Mouse (Mus musculus) hematopoietic stem cell, adult 5-6 weeks (primary cell): Measurements from ENCODE around the gene Steap2. TPM values are rescaled to one million over a fixed set of nuclear protein-coding genes. Genes with fewer than 3 reads are reported as not detected.
A peak's percentile ranks its signal among the peaks of the same experiment; 100 is the strongest.

Experiments used
- ATAC-seq, 2 experiments: fragments of 125-278 bp in 1 of 2; replicated peaks in 1 of 2; 2 replicates each; pipeline ENCODE4 v1.8.0; 2016 to 2017; ENCODE audit warnings: inconsistent platforms in 2 of 2, mild to moderate bottlenecking in 2 of 2, moderate number of reproducible peaks in 2 of 2, low read depth in 1 of 2, moderate TSS enrichment in 1 of 2; ENCODE audit not compliant: low FRiP score in 2 of 2, poor library complexity in 2 of 2, severe bottlenecking in 2 of 2, insufficient read depth in 1 of 2, low TSS enrichment in 1 of 2
- total RNA-seq: library from RNA; stranded (forward); fragments of 172-1452, 232-1000 nt; gene quantifications from 2 replicates; pipeline ENCODE4 v1.2.3, GENCODE M21; 2017

Gene Steap2
- not detected in 2 replicates for total RNA-seq

- peak; percentile 39 to 67 for ATAC-seq
These were observed at the start of gene Steap2 for GRCm38 (mm10) chr5:5693956-5694653. Gene Steap2, minus strand, starts transcription at chr5:5694578.

- ATAC-seq, result no peak
These were observed 40.1 kb upstream of the Steap2 start for GRCm38 (mm10) chr5:5734445-5734844.

- no peak for ATAC-seq
These were observed 38.5 kb upstream of the Steap2 start for GRCm38 (mm10) chr5:5732858-5733257.

- ATAC-seq, result no peak
These were observed 37.8 kb upstream of the Steap2 start for GRCm38 (mm10) chr5:5732208-5732607.

GRCm38 (mm10) chr5:5729904-5730303 is 35.5 kb upstream of the Steap2 start:
- ATAC-seq, result no peak

GRCm38 (mm10) chr5:5722217-5722616 is 27.8 kb upstream of the Steap2 start:
- no peak for ATAC-seq

GRCm38 (mm10) chr5:5711032-5711431 is 16.7 kb upstream of the Steap2 start:
- ATAC-seq, result no peak

GRCm38 (mm10) chr5:5707341-5708278 is 13.2 kb upstream of the Steap2 start:
- ATAC-seq, result no peak

GRCm38 (mm10) chr5:5705019-5705418 is 10.6 kb upstream of the Steap2 start:
- no peak for ATAC-seq

- ATAC-seq, result no peak
These were observed 6.0 kb upstream of the Steap2 start for GRCm38 (mm10) chr5:5700386-5700785.

- ATAC-seq, result no peak
These were observed 4.5 kb upstream of the Steap2 start for GRCm38 (mm10) chr5:5698830-5699229.

GRCm38 (mm10) chr5:5695401-5695942 is 1.1 kb upstream of the Steap2 start:
- no peak for ATAC-seq

- no peak for ATAC-seq
These were observed 830 bp downstream of the Steap2 start for GRCm38 (mm10) chr5:5693541-5693955.

- no peak for ATAC-seq
These were observed 2.1 kb downstream of the Steap2 start for GRCm38 (mm10) chr5:5692167-5692738.

GRCm38 (mm10) chr5:5688945-5689540 is 5.3 kb downstream of the Steap2 start:
- no peak for ATAC-seq

- ATAC-seq, result no peak
These were observed 6.2 kb downstream of the Steap2 start for GRCm38 (mm10) chr5:5688228-5688627.

GRCm38 (mm10) chr5:5686973-5687372 is 7.4 kb downstream of the Steap2 start:
- ATAC-seq, result no peak
